Mouse (Mus musculus) hindbrain, embryonic 14.5 days (tissue): ENCODE measurements at regions not wholly inside any gene's neighbourhood (a gene's known extent, or its start where the extent isn't known, plus 50 kb on each side); places are given as distances from the start of the nearest gene placed in this dataset.

Experiments used
- ATAC-seq: fragments of 200-750 bp; cut with Nextera tagmentation; 2 replicates; pipeline ENCODE4 v1.8.0; 2017; ENCODE audit warnings: moderate number of reproducible peaks, mild to moderate bottlenecking, moderate TSS enrichment, moderate library complexity; ENCODE audit not compliant: low FRiP score
- DNase-seq: peaks from one replicate; pipeline ENCODE4 v3.0.0-alpha.2; 2015; ENCODE audit warnings: low spot score
- H3K27ac ChIP-seq: fragments of 300-500 bp; sonication (generic); 2 replicates; pipeline ENCODE4 v1.5.1; 2014; ENCODE audit warnings: mild to moderate bottlenecking, moderate library complexity
- H3K27me3 ChIP-seq: fragments of 300-500 bp; sonication (generic); 2 replicates; pipeline ENCODE4 v1.6.1; 2014; ENCODE audit warnings: mild to moderate bottlenecking, low read length, mixed read lengths; ENCODE audit not compliant: control insufficient read depth, insufficient read depth
- H3K36me3 ChIP-seq: fragments of 300-500 bp; sonication (generic); replicated peaks from 2 replicates; pipeline ENCODE4 v1.6.1; 2014; ENCODE audit not compliant: control insufficient read depth, insufficient read depth
- H3K4me1 ChIP-seq: fragments of 300-500 bp; sonication (generic); replicated peaks from 2 replicates; pipeline ENCODE4 v1.6.1; 2014; ENCODE audit warnings: antibody characterized with exemption, low read length, mixed read lengths; ENCODE audit not compliant: control insufficient read depth, insufficient read depth
- H3K4me2 ChIP-seq: fragments of 300-500 bp; sonication (generic); replicated peaks from 2 replicates; pipeline ENCODE4 v1.6.1; 2014; ENCODE audit warnings: mild to moderate bottlenecking, moderate library complexity
- H3K4me3 ChIP-seq: fragments of 300-500 bp; sonication (generic); replicated peaks from 2 replicates; pipeline ENCODE4 v1.5.1; 2014; ENCODE audit warnings: mild to moderate bottlenecking, low read length
- H3K9ac ChIP-seq: fragments of 300-500 bp; sonication (generic); 2 replicates; pipeline ENCODE4 v1.6.1; 2014
- H3K9me3 ChIP-seq: fragments of 300-500 bp; sonication (generic); 2 replicates; pipeline ENCODE4 v1.6.1; 2016; ENCODE audit warnings: low read length; ENCODE audit not compliant: control insufficient read depth
- WGBS: fragments of 180-500 bp; shearing (Covaris S2); extraction: QIAGEN DNeasy Blood & Tissue Kit; methylation state at CpG from one replicate; pipeline ENCODE4 v1.1.7; 2014; 5-methylcytosine and 5-hydroxymethylcytosine counted together

DNA sequence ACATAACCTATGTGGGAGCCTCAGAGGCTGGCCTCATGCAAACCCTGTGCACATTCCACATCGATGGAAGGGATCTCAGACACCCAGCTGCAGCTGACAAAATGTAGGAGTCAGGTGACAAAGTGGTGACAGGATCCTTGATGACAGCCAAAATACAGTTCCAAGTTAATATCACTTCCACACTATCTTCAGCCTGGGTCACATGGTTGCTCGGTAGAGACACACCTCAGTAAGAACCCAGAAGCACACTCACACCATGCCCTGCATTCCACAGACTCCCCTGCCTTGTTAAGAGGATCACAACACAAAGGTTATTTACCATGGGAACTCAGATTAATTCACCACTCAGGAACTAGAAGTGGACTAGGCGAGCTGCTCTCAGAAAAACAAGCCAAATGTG is 505.4 kb upstream of the Hsf2 start:
- Histone ChIP-seq H3K9ac (no peak overlapping the region), H3K27me3 (no peaks in the 10 kb centered on the region), H3K4me1 (no peaks in the 10 kb centered on the region), H3K4me2 (no peak overlapping the region), H3K36me3 (no peaks in the 10 kb centered on the region), H3K4me3 (no peak overlapping the region), H3K27ac (no peak overlapping the region), H3K9me3 (no peaks in the 10 kb centered on the region)
- no peak for ATAC-seq
- WGBS: 81% methylated on average over 3 of the region's 3 CpGs
- DNase-seq: no peak

DNA sequence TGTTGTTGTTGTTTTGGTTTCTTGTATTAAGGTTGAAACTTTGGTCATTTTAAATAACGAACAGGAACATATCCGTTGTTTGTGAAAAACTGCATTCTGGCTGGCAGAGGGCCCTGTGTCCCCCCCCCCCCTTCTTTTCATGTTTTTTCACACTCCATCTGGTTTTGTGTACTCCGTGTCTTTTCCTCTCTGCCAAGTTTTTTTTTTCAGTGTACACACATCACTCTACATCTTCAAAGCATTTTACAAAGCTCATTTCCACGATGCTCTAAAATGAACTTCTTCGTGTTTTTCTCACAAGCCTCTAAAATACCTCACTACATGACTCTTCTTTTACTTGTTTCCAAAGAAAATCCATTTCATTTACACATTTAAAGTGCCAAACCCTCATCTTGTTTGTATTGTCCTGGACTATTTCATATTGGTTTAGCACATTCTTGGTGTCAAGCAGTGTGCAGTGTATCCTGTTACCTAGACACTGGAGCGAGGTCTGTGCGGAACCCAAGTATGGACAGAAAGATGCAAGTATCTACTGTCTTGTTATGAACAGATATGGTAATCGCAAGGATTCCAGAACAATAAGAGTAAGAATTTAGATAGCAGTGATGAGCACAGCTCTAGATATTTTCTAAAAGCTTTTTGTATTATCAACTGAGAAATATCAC is 503.5 kb upstream of the Hsf2 start:
- H3K4me1 ChIP-seq: no peaks in the 10 kb centered on the region
- no peaks in the 10 kb centered on the region for H3K36me3 ChIP-seq
- H3K9me3 ChIP-seq: no peaks in the 10 kb centered on the region
- no peak for ATAC-seq
- 75% methylated on average over 8 of the region's 8 CpGs for WGBS
- H3K4me2 ChIP-seq: no peak overlapping the region
- H3K27ac ChIP-seq: no peak overlapping the region
- no peak overlapping the region for H3K4me3 ChIP-seq
- no peaks in the 10 kb centered on the region for H3K27me3 ChIP-seq
- no peak overlapping the region for H3K9ac ChIP-seq
- no peak for DNase-seq

- ATAC-seq (no peak), DNase-seq (no peak)
- Histone ChIP-seq H3K4me3 (no peak overlapping the region), H3K9me3 (no peaks in the 10 kb centered on the region), H3K4me2 (no peak overlapping the region), H3K36me3 (no peaks in the 10 kb centered on the region), H3K4me1 (no peaks in the 10 kb centered on the region), H3K27ac (no peak overlapping the region), H3K27me3 (no peaks in the 10 kb centered on the region), H3K9ac (no peak overlapping the region)
- 82% methylated on average over 3 of the region's 3 CpGs for WGBS
These were observed 491.2 kb upstream of the Hsf2 start for GRCm38 (mm10) chr10:56994969-56995368.

GRCm38 (mm10) chr10:57000892-57001722 is 485.1 kb upstream of the Hsf2 start:
- ATAC-seq (peak; percentile 87), DNase-seq (peak; percentile 86)
- WGBS: 21% methylated on average over 16 of the region's 16 CpGs
- no peak overlapping the region for H3K4me3 ChIP-seq
- no peak overlapping the region for H3K9ac ChIP-seq
- no peak overlapping the region for H3K27ac ChIP-seq
- H3K36me3 ChIP-seq: no peaks in the 10 kb centered on the region
- H3K27me3 ChIP-seq: no peaks in the 10 kb centered on the region
- no peaks in the 10 kb centered on the region for H3K4me1 ChIP-seq
- H3K4me2 ChIP-seq: peak overlapping the region; percentile 38
- H3K9me3 ChIP-seq: no peaks in the 10 kb centered on the region

GRCm38 (mm10) chr10:57001723-57002110 is 484.5 kb upstream of the Hsf2 start:
- no peaks in the 10 kb centered on the region for H3K4me1 ChIP-seq
- no peak overlapping the region for H3K27ac ChIP-seq
- H3K4me2 ChIP-seq: peak overlapping the region; percentile 38
- no peak for DNase-seq
- H3K27me3 ChIP-seq: no peaks in the 10 kb centered on the region
- no peak overlapping the region for H3K4me3 ChIP-seq
- no peak overlapping the region for H3K9ac ChIP-seq
- no peaks in the 10 kb centered on the region for H3K36me3 ChIP-seq
- WGBS: 70% methylated on average over 8 of the region's 8 CpGs
- ATAC-seq: 0 out of 2 replicates have a peak, but pooled peaks have one; percentile 29
- H3K9me3 ChIP-seq: no peaks in the 10 kb centered on the region

- no peak overlapping the region for H3K27ac ChIP-seq
- no peaks in the 10 kb centered on the region for H3K9me3 ChIP-seq
- no peaks in the 10 kb centered on the region for H3K4me1 ChIP-seq
- H3K4me2 ChIP-seq: no peak overlapping the region
- H3K9ac ChIP-seq: no peak overlapping the region
- no peaks in the 10 kb centered on the region for H3K27me3 ChIP-seq
- ATAC-seq (no peak), DNase-seq (no peak)
- 86% methylated on average over 2 of the region's 2 CpGs for WGBS
- H3K36me3 ChIP-seq: no peaks in the 10 kb centered on the region
- H3K4me3 ChIP-seq: no peak overlapping the region
These were observed 448.5 kb upstream of the Hsf2 start for GRCm38 (mm10) chr10:57037641-57038040.

DNA sequence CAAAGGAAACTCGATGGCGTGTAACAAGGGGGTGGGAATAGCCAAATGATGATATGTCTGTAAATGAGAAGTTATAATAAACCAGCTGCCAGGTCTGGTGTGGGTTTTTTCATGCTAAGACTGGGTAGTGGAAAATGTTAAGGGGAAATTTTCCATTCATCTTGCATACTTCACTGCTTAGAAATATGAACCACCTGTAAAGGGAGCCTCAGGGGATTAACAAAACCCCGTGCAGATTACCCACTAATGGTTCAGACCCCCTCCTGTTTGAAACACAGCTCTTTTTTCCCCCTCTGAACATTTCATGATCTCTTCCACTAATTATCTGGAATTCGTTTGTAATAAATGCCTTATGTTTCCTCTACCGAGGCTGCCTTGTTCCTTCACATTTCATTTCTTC is 446.0 kb upstream of the Hsf2 start:
- no peak for DNase-seq
- ATAC-seq: no peak

GRCm38 (mm10) chr10:57046021-57046420 is 440.2 kb upstream of the Hsf2 start:
- H3K27ac ChIP-seq: no peak overlapping the region

More for the DNA sequence above, 446.0 kb upstream of the Hsf2 start:
- no peak overlapping the region for H3K9ac ChIP-seq
- H3K4me2 ChIP-seq: no peak overlapping the region
- no peaks in the 10 kb centered on the region for H3K9me3 ChIP-seq
- no peak overlapping the region for H3K27ac ChIP-seq
- H3K36me3 ChIP-seq: no peaks in the 10 kb centered on the region
- 67% methylated on average over 5 of the region's 5 CpGs for WGBS
- no peak overlapping the region for H3K4me3 ChIP-seq
- no peaks in the 10 kb centered on the region for H3K27me3 ChIP-seq
- H3K4me1 ChIP-seq: no peaks in the 10 kb centered on the region

DNA sequence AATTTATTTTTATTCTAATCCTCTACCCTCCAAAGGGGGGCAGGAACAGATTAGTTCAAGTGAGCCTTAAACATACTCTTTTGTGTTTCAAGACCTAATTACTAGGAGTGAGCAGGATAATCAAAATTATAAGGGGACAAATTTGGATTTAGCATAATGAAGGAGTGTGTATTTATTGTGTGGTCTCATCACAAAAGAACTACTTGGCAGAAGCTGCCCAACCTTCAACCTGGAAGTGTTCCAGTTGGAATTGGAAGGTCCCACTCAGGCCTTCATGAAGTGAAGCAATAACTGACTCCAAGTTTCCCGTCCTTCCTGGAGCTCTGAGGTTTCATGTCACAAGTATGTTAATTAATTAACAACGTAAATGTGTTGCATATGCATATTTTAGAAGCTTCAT is 439.3 kb upstream of the Hsf2 start:
- no peaks in the 10 kb centered on the region for H3K9me3 ChIP-seq
- H3K4me1 ChIP-seq: no peaks in the 10 kb centered on the region
- no peak overlapping the region for H3K4me2 ChIP-seq
- 69% methylated on average over 2 of the region's 2 CpGs for WGBS
- ATAC-seq: no peak
- DNase-seq: no peak
- H3K27ac ChIP-seq: no peak overlapping the region
- no peak overlapping the region for H3K9ac ChIP-seq
- H3K4me3 ChIP-seq: no peak overlapping the region
- H3K36me3 ChIP-seq: no peaks in the 10 kb centered on the region
- no peaks in the 10 kb centered on the region for H3K27me3 ChIP-seq

More at GRCm38 (mm10) chr10:57046021-57046420, 440.2 kb upstream of the Hsf2 start:
- H3K4me2 ChIP-seq: no peak overlapping the region
- no peaks in the 10 kb centered on the region for H3K27me3 ChIP-seq
- ATAC-seq (no peak), DNase-seq (no peak)
- H3K9ac ChIP-seq: no peak overlapping the region
- 73% methylated on average over 2 of the region's 2 CpGs for WGBS
- H3K4me3 ChIP-seq: no peak overlapping the region
- no peaks in the 10 kb centered on the region for H3K9me3 ChIP-seq
- no peaks in the 10 kb centered on the region for H3K4me1 ChIP-seq
- no peaks in the 10 kb centered on the region for H3K36me3 ChIP-seq
